Mouse (Mus musculus) CH12.LX (cell line): ENCODE measurements at regions not wholly inside any gene's neighbourhood (a gene's known extent, or its start where the extent isn't known, plus 50 kb on each side); places are given as distances from the start of the nearest gene placed in this dataset.

ENCODE experiments used
- DNase-seq: peaks from one replicate; pipeline ENCODE4 v3.0.0-alpha.2; 2013; ENCODE audit errors: extremely low read depth
- H3K27ac ChIP-seq: 2 replicates; pipeline ENCODE4 v1.5.1; 2012; ENCODE audit warnings: low read depth, mild to moderate bottlenecking, control low read depth, moderate library complexity; ENCODE audit not compliant: insufficient read depth
- H3K27me3 ChIP-seq: replicated peaks from 2 replicates; pipeline ENCODE3; 2012; ENCODE audit warnings: inconsistent platforms
- H3K36me3 ChIP-seq, 2 experiments: replicated peaks in 1 of 2; 2 replicates each; pipeline versions ENCODE3 to v1.6.1; 2012; ENCODE audit warnings: inconsistent platforms in 1 of 2, low read length in 1 of 2, mild to moderate bottlenecking in 1 of 2, mixed read lengths in 1 of 2, moderate library complexity in 1 of 2; ENCODE audit not compliant: control insufficient read depth in 1 of 2, insufficient read depth in 1 of 2
- H3K4me1 ChIP-seq, 2 experiments: 2 replicates each; pipeline ENCODE4 v1.6.1; 2012; ENCODE audit warnings: inconsistent platforms in 1 of 2, moderate library complexity in 1 of 2; ENCODE audit not compliant: insufficient read depth in 2 of 2, control insufficient read depth in 1 of 2
- H3K4me2 ChIP-seq: 2 replicates; pipeline ENCODE4 v1.6.1; 2012; ENCODE audit warnings: low read depth, mild to moderate bottlenecking, control low read depth; ENCODE audit not compliant: poor library complexity, insufficient read depth, severe bottlenecking
- H3K4me3 ChIP-seq, 3 experiments: fragments of 150-350 bp in 1 of 3; sonication (generic) in 1 of 3; replicated peaks in 1 of 3; 2 replicates each; pipeline versions ENCODE3 to v1.5.1; 2011 to 2012; ENCODE audit warnings: low read depth in 2 of 3, low read length in 2 of 3, mild to moderate bottlenecking in 2 of 3, moderate library complexity in 2 of 3, control low read depth in 1 of 3, improper control_type of control experiment in 1 of 3, inconsistent platforms in 1 of 3, mixed read lengths in 1 of 3; ENCODE audit not compliant: poor library complexity in 1 of 3
- H3K79me2 ChIP-seq: replicated peaks from 2 replicates; pipeline ENCODE4 v1.6.1; 2012; ENCODE audit warnings: mild to moderate bottlenecking, moderate library complexity; ENCODE audit not compliant: control insufficient read depth, poor library complexity, insufficient read depth, severe bottlenecking; ENCODE audit errors: extremely low read depth
- H3K9ac ChIP-seq: 2 replicates; pipeline ENCODE4 v1.6.1; 2012; ENCODE audit warnings: low read depth, mild to moderate bottlenecking, control low read depth, moderate library complexity; ENCODE audit not compliant: insufficient read depth
- H3K9me3 ChIP-seq: replicated peaks from 2 replicates; pipeline ENCODE3; 2012; ENCODE audit warnings: low read length, inconsistent platforms, mixed read lengths
- BHLHE40 ChIP-seq: IDR thresholded peaks from 2 replicates; pipeline ENCODE4 v1.6.1; 2011; ENCODE audit warnings: mild to moderate bottlenecking, low read depth, low read length, improper control_type of control experiment
- CHD2 ChIP-seq: IDR thresholded peaks from 2 replicates; pipeline ENCODE4 v1.6.1; 2011; ENCODE audit warnings: low read length, improper control_type of control experiment
- E2F4 ChIP-seq: IDR thresholded peaks from 2 replicates; pipeline ENCODE4 v1.6.1; 2011; ENCODE audit warnings: low read depth, low read length, improper control_type of control experiment; ENCODE audit not compliant: insufficient replicate concordance
- ELF1 ChIP-seq: IDR thresholded peaks from 2 replicates; pipeline ENCODE4 v1.6.1; 2014; ENCODE audit warnings: low read depth, mild to moderate bottlenecking, inconsistent platforms, low read length, improper control_type of control experiment
- EP300 ChIP-seq: IDR thresholded peaks from 2 replicates; pipeline ENCODE4 v1.6.1; 2011; ENCODE audit warnings: low read length, improper control_type of control experiment
- GABPA ChIP-seq: IDR thresholded peaks from 2 replicates; pipeline ENCODE4 v1.6.1; 2012; ENCODE audit warnings: low read depth, low read length, improper control_type of control experiment, inconsistent platforms; ENCODE audit not compliant: insufficient replicate concordance
- HCFC1 ChIP-seq: IDR thresholded peaks from 2 replicates; pipeline ENCODE4 v1.6.1; 2012; ENCODE audit warnings: low read depth, mild to moderate bottlenecking, inconsistent platforms, low read length, improper control_type of control experiment
- IRF4 ChIP-seq: IDR thresholded peaks from 2 replicates; pipeline ENCODE4 v1.6.1; 2014; ENCODE audit warnings: low read depth, mild to moderate bottlenecking, inconsistent platforms, low read length, improper control_type of control experiment
- JUN ChIP-seq: IDR thresholded peaks from 2 replicates; pipeline ENCODE4 v1.6.1; 2011; ENCODE audit warnings: low read depth, mild to moderate bottlenecking, low read length, improper control_type of control experiment, moderate library complexity; ENCODE audit not compliant: insufficient read depth
- JUND ChIP-seq: conservative IDR thresholded peaks from 2 replicates; pipeline ENCODE4 v1.6.1; 2011; ENCODE audit warnings: low read depth, low read length, improper control_type of control experiment
- MAZ ChIP-seq: IDR thresholded peaks from 2 replicates; pipeline ENCODE4 v1.6.1; 2012; ENCODE audit warnings: low read depth, mild to moderate bottlenecking, inconsistent platforms, low read length, improper control_type of control experiment, moderate library complexity
- MEF2A ChIP-seq: IDR thresholded peaks from 2 replicates; pipeline ENCODE4 v1.6.1; 2014; ENCODE audit warnings: low read depth, mild to moderate bottlenecking, inconsistent platforms, low read length, improper control_type of control experiment, borderline replicate concordance
- PAX5 ChIP-seq: IDR thresholded peaks from 2 replicates; pipeline ENCODE4 v1.6.1; 2012; ENCODE audit warnings: low read length, inconsistent platforms, mixed read lengths
- POLR2A ChIP-seq: IDR thresholded peaks from 2 replicates; pipeline ENCODE4 v1.6.1; 2011; ENCODE audit warnings: low read depth, mild to moderate bottlenecking, improper control_type of control experiment, low read length
- POLR2AphosphoS2 ChIP-seq: IDR thresholded peaks from 2 replicates; pipeline ENCODE4 v1.6.1; 2011; ENCODE audit warnings: low read depth, low read length, improper control_type of control experiment
- RCOR1 ChIP-seq: conservative IDR thresholded peaks from 2 replicates; pipeline ENCODE4 v1.6.1; 2012; ENCODE audit warnings: low read depth, mild to moderate bottlenecking, inconsistent platforms, low read length, improper control_type of control experiment
- SIN3A ChIP-seq: IDR thresholded peaks from 2 replicates; pipeline ENCODE4 v1.6.1; 2012; ENCODE audit warnings: low read length, improper control_type of control experiment, inconsistent platforms
- SMC3 ChIP-seq: IDR thresholded peaks from 2 replicates; pipeline ENCODE4 v1.6.1; 2011; ENCODE audit warnings: low read depth, low read length, improper control_type of control experiment
- TBP ChIP-seq: conservative IDR thresholded peaks from 2 replicates; pipeline ENCODE4 v1.6.1; 2011; ENCODE audit warnings: low read depth, low read length, improper control_type of control experiment
- UBTF ChIP-seq: IDR thresholded peaks from 2 replicates; pipeline ENCODE4 v1.6.1; 2012; ENCODE audit warnings: low read depth, mild to moderate bottlenecking, inconsistent platforms, low read length, improper control_type of control experiment, moderate library complexity
- USF1 ChIP-seq: IDR thresholded peaks from 2 replicates; pipeline ENCODE4 v1.6.1; 2014; ENCODE audit warnings: low read depth, mild to moderate bottlenecking, inconsistent platforms, low read length, improper control_type of control experiment
- USF2 ChIP-seq: conservative IDR thresholded peaks from 2 replicates; pipeline ENCODE4 v1.6.1; 2011; ENCODE audit warnings: low read depth, low read length, improper control_type of control experiment
- ZC3H11A ChIP-seq: IDR thresholded peaks from 2 replicates; pipeline ENCODE4 v1.6.1; 2012; ENCODE audit warnings: low read depth, mild to moderate bottlenecking, inconsistent platforms, low read length, improper control_type of control experiment
- ZKSCAN1 ChIP-seq: IDR thresholded peaks from 2 replicates; pipeline ENCODE4 v1.6.1; 2012; ENCODE audit warnings: low read depth, inconsistent platforms, low read length, improper control_type of control experiment, borderline replicate concordance
- ZMIZ1 ChIP-seq: IDR thresholded peaks from 2 replicates; pipeline ENCODE4 v1.6.1; 2012; ENCODE audit warnings: low read depth, mild to moderate bottlenecking, inconsistent platforms, low read length, improper control_type of control experiment
- dilution Hi-C: fragments of 300-500 bp; cut with MboI; formaldehyde crosslinking; loops from 2 replicates; pipeline ENCODE4 v1.14.3; 2020; ENCODE audit warnings: low sequenced_read_pairs; ENCODE audit not compliant: extremely low pct_unique_long_range_greater_than_20kb, extremely low pct_ligation_motif_present
- in situ Hi-C: fragments of 300-500 bp; cut with MboI; formaldehyde crosslinking; loops from 3 replicates; pipeline ENCODE4 v1.14.3; 2019; ENCODE audit warnings: low sequenced_read_pairs, low pct_ligation_motif_present, low pct_unique_long_range_greater_than_20kb, mixed read lengths

DNA sequence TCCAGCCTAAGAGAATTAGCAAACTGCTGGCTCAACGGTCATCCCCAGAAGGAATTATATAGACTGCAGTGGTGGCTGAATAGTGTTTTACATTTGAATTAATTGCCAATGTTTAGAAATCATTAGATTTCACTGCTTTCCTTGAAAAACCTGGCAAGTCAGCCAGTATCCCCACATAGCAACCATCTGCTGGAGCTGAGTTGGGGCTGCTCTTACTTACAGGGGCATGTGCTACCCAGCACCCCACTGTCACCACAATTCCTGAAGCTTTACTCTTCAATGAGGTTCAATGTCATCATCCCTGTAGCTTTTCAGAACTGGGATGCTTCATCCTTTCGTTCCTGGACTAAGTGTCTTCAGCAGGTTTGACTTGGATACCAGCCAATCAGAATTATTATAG lies 73.9 kb upstream of the Tenm2 start:
- Histone ChIP-seq H3K4me2 (no peak overlapping the region), H3K27me3 (no peaks in the 10 kb centered on the region), H3K9ac (no peak overlapping the region), H3K4me1 (no peaks in the 10 kb centered on the region), H3K4me3 (no peak overlapping the region), H3K79me2 (no peaks in the 10 kb centered on the region), H3K9me3 (peaks cover 45% of the 10 kb centered on the region), H3K27ac (no peak overlapping the region), H3K36me3 (no peaks in the 10 kb centered on the region)
- TF ChIP-seq E2F4 (no peak), JUND (no peak), CHD2 (no peak), EP300 (no peak), USF1 (no peak), BHLHE40 (no peak), GABPA (no peak), TBP (no peak), USF2 (no peak), JUN (no peak), ZMIZ1 (no peak), UBTF (no peak), RCOR1 (no peak), ELF1 (no peak), PAX5 (no peak), IRF4 (no peak), ZKSCAN1 (no peak)
- in situ Hi-C loops = no loop called here
- dilution Hi-C loops = no loop called here
- no peak for DNase-seq

DNA sequence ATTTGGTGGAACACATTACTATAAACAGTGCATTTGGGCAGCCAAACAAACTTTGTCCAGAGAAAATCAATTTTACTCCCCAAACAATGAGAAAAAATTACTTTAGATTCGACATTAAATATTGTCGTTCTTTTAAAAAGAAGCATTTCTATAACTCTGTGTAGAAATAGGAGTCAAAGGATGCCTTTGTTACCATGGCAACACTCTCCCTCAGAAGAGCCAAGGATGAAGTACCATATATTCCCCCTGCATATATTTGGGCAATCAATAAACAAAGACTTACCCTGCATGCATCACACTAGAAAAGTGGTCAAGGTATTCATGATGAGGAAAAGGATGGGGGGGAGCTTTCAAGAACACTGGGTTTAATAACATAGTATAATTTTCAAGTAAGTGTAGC lies 70.9 kb upstream of the Tenm2 start:
- no peak for TF ChIP-seq POLR2A
- no peak for TF ChIP-seq MEF2A
- no peak for TF ChIP-seq ELF1
- no peak for TF ChIP-seq SIN3A
- no peak for TF ChIP-seq ZMIZ1
- TF ChIP-seq POLR2AphosphoS2 = no peak
- no peak for TF ChIP-seq ZKSCAN1
- no peak for TF ChIP-seq SMC3
- TF ChIP-seq MAZ = no peak
- no peak for TF ChIP-seq HCFC1
- no peak for TF ChIP-seq ZC3H11A
- TF ChIP-seq PAX5 = no peak
- TF ChIP-seq GABPA = no peak
- dilution Hi-C loops = no loop called here

More for the DNA sequence above, 70.9 kb upstream of the Tenm2 start:
- Histone ChIP-seq H3K9me3 (peaks cover 51% of the 10 kb centered on the region), H3K9ac (no peak overlapping the region), H3K27ac (no peak overlapping the region), H3K4me3 (no peak overlapping the region), H3K79me2 (no peaks in the 10 kb centered on the region), H3K4me1 (no peaks in the 10 kb centered on the region), H3K27me3 (no peaks in the 10 kb centered on the region), H3K4me2 (no peak overlapping the region), H3K36me3 (no peaks in the 10 kb centered on the region)
- no peak for DNase-seq
- in situ Hi-C loops = no loop called here
